Mouse (Mus musculus) C2C12 (cell line): ENCODE results near the gene Csgalnact2. TPM values are rescaled to one million over a fixed set of nuclear protein-coding genes. Genes with fewer than 3 reads are reported as not detected.

ENCODE experiments used
- H3K27me3 ChIP-seq: one replicate; pipeline ENCODE4 v1.6.1; 2011; ENCODE audit not compliant: control insufficient read depth, insufficient read depth, insufficient read length
- H3K36me3 ChIP-seq: one replicate; pipeline ENCODE4 v1.6.1; 2011; ENCODE audit not compliant: control insufficient read depth, insufficient read depth
- H3K4me3 ChIP-seq: one replicate; pipeline ENCODE4 v1.5.1; 2011; ENCODE audit warnings: mild to moderate bottlenecking, control low read depth; ENCODE audit not compliant: poor library complexity, insufficient read depth, severe bottlenecking
- H3K79me2 ChIP-seq: one replicate; pipeline ENCODE4 v1.6.1; 2011; ENCODE audit not compliant: control insufficient read depth, insufficient read depth
- H3K79me3 ChIP-seq: one replicate; pipeline ENCODE4 v1.6.1; 2011; ENCODE audit warnings: low read depth, control low read depth
- H3ac ChIP-seq: one replicate; pipeline ENCODE3; 2011; ENCODE audit warnings: low read depth; ENCODE audit not compliant: control insufficient read depth, insufficient read length
- CEBPB ChIP-seq: IDR thresholded peaks from one replicate; pipeline ENCODE4 v1.6.1; 2011; ENCODE audit warnings: low read depth, mild to moderate bottlenecking, control low read depth, moderate library complexity
- CTCF ChIP-seq: IDR thresholded peaks from one replicate; pipeline ENCODE4 v1.5.1; 2011; ENCODE audit not compliant: control insufficient read depth, insufficient read depth, insufficient read length
- FOSL1 ChIP-seq: IDR thresholded peaks from one replicate; pipeline ENCODE4 v1.8.0; 2011; ENCODE audit warnings: mild to moderate bottlenecking, low read length; ENCODE audit not compliant: poor library complexity, insufficient read depth, severe bottlenecking
- MAX ChIP-seq: IDR thresholded peaks from one replicate; pipeline ENCODE4 v1.6.1; 2011; ENCODE audit warnings: mild to moderate bottlenecking, control low read depth
- MYOD1 ChIP-seq: IDR thresholded peaks from one replicate; pipeline ENCODE4 v1.6.1; 2011; ENCODE audit warnings: low read depth; ENCODE audit not compliant: control insufficient read depth, insufficient read length
- MYOG ChIP-seq: IDR thresholded peaks from one replicate; pipeline ENCODE4 v1.6.1; 2011; ENCODE audit not compliant: control insufficient read depth, insufficient read length; ENCODE audit errors: extremely low read depth
- USF1 ChIP-seq: IDR thresholded peaks from one replicate; pipeline ENCODE4 v1.6.1; 2011; ENCODE audit warnings: low read depth, mild to moderate bottlenecking, control low read depth, moderate library complexity
- microRNA-seq: library from miRNA; unstranded; fragments of <30 nt; microRNA quantifications from one replicate; pipeline ENCODE4, GENCODE M21; 2019; ENCODE audit warnings: borderline microRNAs expressed
- polyA plus RNA-seq: library from polyadenylated mRNA; unstranded; fragments of >200 nt; fragmentation: generic; extraction: Trizol; gene quantifications from one replicate; pipeline ENCODE4 v1.2.1, GENCODE M21; 2012; ENCODE audit warnings: missing spikeins

Csgalnact2 gene
- polyA plus RNA-seq, 1 experiment = 4.6 TPM

DNA sequence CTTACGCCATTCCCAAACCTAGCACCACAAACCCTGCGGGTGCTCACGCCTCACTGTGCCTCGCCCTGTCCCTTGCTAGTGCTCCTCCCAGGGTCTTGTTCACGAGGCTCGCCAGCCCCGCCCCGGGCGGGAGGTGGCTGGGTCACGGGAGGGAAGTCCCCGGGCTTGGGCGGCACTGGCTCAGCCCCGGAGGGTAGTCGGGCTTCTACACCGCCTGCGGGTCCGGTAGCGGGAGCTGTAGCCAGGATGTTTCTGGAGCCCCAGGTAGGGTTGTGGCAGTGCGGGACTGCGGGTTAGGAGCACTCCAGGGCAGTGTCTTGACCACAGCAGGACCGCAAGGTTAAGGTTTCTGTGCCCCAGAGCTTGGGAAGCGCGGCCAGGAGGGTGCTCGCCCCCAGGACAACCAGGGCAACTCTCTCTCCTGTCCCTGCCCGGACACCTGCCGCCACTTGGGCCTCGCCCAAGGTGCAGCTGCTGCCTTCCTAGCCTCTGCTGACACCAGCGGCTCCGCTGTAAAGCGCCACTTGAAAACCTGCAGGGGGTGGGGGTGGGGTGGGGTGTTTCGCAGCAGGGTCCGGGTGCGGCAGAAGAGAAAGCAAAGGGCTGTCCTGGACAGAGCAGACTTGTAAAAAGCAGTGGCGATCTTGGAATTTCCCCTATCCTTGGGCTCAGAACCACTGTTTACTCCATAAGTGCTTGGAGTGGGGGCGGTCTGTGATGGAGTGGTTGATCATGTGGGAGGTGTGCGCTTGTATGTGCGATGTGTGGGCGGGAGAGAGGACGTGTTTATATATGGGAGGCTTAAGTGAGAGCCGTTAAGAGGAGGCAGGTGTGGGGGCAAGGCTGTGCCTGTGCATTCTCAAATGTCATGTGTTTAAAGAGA lies 72.5 kb downstream of the Csgalnact2 start:
- peaks cover 3% of the 10 kb centered on the region for H3K27me3 ChIP-seq
- H3K79me3 ChIP-seq = no peaks in the 10 kb centered on the region
- H3ac ChIP-seq = peak overlapping the region; percentile 37
- TF ChIP-seq CTCF = no peak
- TF ChIP-seq FOSL1 = no peak
- no peak for TF ChIP-seq USF1
- no peak for TF ChIP-seq MAX
- TF ChIP-seq MYOD1 = no peak
- TF ChIP-seq CEBPB = no peak
- TF ChIP-seq MYOG = no peak
- no peaks in the 10 kb centered on the region for H3K36me3 ChIP-seq
- peak overlapping the region; percentile 6 for H3K4me3 ChIP-seq
- no peaks in the 10 kb centered on the region for H3K79me2 ChIP-seq

DNA sequence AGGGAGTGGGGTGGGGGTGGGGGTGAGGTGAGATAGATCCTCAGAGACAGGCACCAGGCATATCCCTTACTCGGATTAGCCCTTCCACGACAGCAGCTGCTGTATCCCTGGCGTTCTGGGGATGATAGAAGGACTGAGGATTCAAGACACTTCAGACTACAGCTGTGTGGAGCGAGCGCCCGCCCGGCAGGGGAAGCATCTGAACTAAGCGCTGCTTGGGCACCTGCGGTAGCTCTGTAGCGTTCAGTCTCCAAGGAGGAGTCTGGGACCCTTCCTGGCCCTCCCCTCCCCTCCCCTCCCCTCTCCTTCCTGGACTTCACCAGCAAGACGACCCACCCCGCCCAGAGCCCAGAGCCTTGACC lies 73.1 kb downstream of the Csgalnact2 start:
- no peak overlapping the region for H3K4me3 ChIP-seq
- H3K79me2 ChIP-seq = no peaks in the 10 kb centered on the region
- no peaks in the 10 kb centered on the region for H3K36me3 ChIP-seq
- TF ChIP-seq MAX (no peak), MYOD1 (no peak), CTCF (no peak)
- H3ac ChIP-seq = peak overlapping the region; percentile 37
- peaks cover 3% of the 10 kb centered on the region for H3K27me3 ChIP-seq
- H3K79me3 ChIP-seq = no peaks in the 10 kb centered on the region

DNA sequence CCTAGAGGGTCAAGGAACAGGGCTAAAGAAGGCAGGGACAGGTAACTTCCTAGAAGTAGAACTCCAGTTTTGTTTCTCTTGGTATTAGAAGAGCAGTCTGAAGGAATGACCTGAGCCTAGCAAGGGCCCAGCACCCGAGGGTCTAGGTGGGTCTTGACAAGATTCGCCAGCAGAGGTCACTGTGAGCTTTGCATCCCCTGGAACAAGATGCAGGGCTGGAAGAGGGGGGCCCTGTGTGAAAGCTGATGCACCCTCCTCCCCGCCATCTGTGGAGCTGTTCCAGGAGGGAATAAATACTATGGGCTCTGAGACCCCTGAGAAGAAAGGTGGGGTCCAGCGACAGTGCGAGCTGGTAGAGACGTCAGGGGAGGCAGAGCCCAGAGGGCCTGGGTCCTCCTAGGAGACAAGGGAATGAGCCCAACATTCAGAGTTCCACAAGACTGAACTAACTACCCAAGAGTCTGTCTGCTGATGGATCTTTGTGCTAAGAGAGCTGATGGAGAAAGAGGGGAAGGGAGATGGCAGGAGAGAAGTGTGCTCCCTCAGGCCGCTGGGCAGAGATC lies 73.9 kb downstream of the Csgalnact2 start:
- peaks cover 3% of the 10 kb centered on the region for H3K27me3 ChIP-seq

DNA sequence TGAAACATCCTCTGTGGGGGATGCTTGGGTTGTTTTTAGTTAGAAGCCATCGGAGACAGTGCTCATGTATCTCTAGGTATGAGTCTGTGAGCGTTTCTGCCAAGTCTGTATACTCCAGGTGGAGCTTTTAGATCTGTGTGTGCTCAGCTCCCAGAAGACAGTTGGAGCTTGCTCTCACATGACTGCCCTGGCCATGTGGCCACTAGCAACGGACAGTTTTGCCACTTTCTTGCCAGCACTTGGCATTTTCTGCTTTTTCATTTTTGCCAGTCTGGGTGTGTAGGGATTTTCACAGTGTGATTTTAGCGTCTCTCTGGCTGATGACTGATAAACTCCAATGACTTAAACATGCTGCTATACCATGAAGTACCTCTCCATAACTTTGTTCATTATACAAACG lies 75.7 kb downstream of the Csgalnact2 start:
- H3K79me2 ChIP-seq = no peaks in the 10 kb centered on the region
- no peaks in the 10 kb centered on the region for H3K36me3 ChIP-seq
- no peaks in the 10 kb centered on the region for H3K79me3 ChIP-seq
- no peak overlapping the region for H3K4me3 ChIP-seq
- H3K27me3 ChIP-seq = peaks cover 3% of the 10 kb centered on the region
- TF ChIP-seq MAX (no peak), FOSL1 (no peak)
- H3ac ChIP-seq = no peak overlapping the region

More for the DNA sequence above, 73.9 kb downstream of the Csgalnact2 start:
- H3K36me3 ChIP-seq = no peaks in the 10 kb centered on the region
- H3K4me3 ChIP-seq = no peak overlapping the region
- H3ac ChIP-seq = no peak overlapping the region
- no peaks in the 10 kb centered on the region for H3K79me3 ChIP-seq
- no peaks in the 10 kb centered on the region for H3K79me2 ChIP-seq
- TF ChIP-seq MYOG = no peak
- no peak for TF ChIP-seq MYOD1
- peak; percentile 53 for TF ChIP-seq CTCF
- TF ChIP-seq USF1 = no peak
- TF ChIP-seq MAX = no peak
- TF ChIP-seq CEBPB = no peak

DNA sequence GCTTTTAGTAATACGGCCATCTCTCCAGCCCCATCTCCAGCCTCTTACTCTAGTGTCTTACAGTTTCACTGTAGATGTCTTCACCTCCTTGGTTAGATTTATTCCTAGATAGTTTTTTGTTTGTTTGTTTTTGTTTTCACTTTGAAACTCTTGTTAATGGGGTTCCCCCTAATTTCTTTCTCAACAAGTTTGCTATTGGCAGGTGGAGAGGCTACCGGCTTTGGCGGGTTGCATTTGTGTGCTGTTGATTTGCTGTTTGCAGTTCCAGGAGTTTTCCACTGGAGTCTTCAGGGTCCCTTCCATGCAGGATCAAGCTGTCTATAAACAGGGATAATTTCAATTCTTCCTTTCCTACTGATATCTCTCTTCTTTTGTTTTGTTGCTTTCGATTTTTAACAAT lies 77.7 kb downstream of the Csgalnact2 start:
- H3K36me3 ChIP-seq = no peaks in the 10 kb centered on the region
- H3ac ChIP-seq = no peak overlapping the region
- no peaks in the 10 kb centered on the region for H3K79me3 ChIP-seq
- H3K27me3 ChIP-seq = no peaks in the 10 kb centered on the region
- TF ChIP-seq USF1 (no peak), CTCF (no peak), CEBPB (no peak), FOSL1 (no peak), MYOD1 (no peak)
- H3K79me2 ChIP-seq = no peaks in the 10 kb centered on the region
- H3K4me3 ChIP-seq = no peak overlapping the region

Small RNAs within 50 kb of the gene (microRNA-seq; reads per million reads assigned to microRNA genes)
- gene Mir7044 = not detected

Other genes with a start within 250 kb of the Csgalnact2 start
- 374 TPM for gene Hnrnpf, start 238.8 kb downstream of the Csgalnact2 start, polyA plus RNA-seq
- 0.75 TPM for gene Fxyd4, start 201.4 kb downstream of the Csgalnact2 start, polyA plus RNA-seq
- gene Rasgef1a, start 127.7 kb downstream of the Csgalnact2 start, polyA plus RNA-seq = 0.09 TPM
- gene Ret, start 58.6 kb upstream of the Csgalnact2 start, polyA plus RNA-seq = 0.25 TPM